Mouse (Mus musculus): ENCODE data around the gene Gbp2.
"Not testable (repeated sequence)": the region's sequence is repeated elsewhere in the genome, so short reads cannot be mapped to it uniquely, and the experiment has no call there.

The Gbp2 gene

DNA sequence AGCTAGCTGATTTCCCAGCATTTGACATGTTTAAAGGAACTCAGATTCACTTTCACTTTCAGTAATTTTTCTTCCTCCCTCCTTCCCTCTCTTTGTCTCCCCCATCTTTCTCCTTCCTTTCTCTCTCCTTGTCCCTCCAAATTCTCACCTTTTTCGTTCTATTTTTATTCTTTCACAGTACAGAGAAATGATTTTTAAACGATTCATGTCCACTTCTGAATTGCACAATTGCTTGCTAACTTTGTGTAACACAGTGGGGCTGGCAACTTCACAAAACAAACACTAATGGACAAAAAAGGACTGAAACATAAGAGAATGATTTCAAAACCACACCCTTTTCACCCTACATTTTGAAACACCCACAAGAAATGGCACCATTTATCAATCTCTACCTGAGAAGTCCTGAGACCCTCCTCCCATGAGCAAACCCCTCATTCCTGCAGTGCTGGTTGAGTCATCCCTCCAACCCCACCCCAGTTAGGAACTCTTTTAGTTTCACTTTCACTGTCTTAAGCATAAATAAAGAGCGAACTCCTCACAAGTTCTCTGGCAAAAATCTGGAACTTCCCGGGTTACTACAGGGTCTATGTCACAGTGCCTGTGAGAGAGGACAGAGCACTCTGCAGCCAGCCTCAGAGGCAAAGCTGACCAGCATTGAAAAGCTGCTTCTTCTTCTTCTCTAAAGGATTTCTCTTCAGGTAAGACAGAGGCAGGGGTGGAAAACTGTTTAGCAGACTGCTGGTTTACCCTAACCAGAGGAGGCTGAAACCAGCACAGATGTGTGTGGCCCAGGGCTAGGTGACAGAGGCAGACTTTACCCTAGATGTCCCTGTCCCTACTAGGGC, at the start of gene Gbp2:
Gene Gbp2 (plus strand): TSS at position 492 of the 845 bp plus-strand sequence.
- DNase-seq: peak in 1 of 2 experiments; percentile 31

DNA sequence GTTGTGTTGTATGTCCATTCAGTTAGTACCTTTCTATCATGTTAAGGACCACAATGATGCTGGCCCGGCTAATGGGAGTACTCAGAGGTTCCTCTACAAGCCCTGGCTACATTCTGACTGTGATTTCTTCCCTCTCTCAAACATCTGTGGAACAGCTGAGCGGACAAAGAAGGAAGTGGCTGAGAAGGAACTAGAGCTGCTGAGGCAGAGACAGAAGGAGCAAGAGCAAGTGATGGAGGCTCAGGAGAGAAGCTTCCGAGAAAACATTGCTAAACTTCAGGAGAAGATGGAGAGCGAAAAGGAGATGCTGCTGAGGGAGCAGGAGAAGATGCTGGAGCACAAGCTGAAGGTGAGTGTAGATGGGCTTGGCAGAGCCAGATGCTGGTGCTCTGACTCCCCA, 49.7 kb upstream of the Gbp2 start:
- DNase-seq: no peak

DNA sequence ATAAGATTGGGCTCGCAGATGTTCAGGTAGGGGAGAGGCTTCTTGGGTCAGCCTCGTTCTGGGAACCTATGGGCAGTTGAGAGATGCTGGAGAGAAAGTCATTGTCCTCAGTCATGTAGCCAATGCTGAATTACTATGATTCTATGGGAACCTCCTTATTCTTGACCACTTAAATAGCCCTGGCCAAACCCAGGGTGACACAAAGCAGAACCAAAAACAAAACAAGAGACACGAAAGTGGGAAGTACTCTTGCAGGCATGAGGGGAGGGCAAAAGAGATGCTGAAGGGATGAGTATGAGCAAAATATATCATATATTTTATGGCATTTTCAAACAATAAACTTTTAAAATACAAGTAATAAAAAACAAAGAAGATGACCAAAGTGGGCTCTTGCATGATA, 43.3 kb upstream of the Gbp2 start:
- DNase-seq: no peak

DNA sequence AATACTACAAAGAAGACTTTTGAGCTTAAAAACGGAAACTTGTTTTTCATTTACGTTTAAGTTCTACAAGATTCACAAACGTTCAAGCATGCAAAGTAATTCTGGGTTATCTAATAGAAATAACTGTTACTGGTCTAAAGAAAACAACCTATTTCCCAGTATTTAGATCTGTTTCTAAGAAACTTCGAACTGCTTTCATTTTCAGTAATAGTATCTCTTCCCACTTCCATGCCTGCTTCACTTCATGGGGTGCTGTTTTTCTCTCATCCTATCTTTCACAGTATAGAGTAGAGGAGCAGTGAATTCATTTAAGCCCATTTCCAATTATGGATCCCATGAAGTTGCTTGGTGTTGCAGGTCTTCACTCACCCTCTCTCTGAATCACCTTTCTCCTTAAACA, 42.1 kb upstream of the Gbp2 start:
- DNase-seq: no peak

DNA sequence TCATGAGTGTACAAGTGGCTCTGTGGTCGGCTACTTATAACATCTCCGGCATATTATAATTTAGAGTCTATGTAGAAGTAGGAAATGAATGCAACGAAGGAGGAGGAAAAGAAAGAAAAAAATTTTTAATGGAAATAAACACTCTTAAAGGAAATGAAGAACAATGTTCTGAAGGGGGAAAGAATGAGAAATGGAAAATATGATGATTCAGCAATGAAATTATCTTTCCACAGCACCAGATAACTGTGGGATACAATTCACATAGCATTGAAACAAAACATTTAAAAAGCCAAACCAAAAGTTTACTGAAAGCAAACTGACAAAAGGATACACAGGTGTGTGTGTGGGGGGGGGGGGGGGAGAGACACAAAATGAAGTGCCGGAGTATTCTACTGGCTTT, 37.3 kb upstream of the Gbp2 start:
- no peak for DNase-seq

DNA sequence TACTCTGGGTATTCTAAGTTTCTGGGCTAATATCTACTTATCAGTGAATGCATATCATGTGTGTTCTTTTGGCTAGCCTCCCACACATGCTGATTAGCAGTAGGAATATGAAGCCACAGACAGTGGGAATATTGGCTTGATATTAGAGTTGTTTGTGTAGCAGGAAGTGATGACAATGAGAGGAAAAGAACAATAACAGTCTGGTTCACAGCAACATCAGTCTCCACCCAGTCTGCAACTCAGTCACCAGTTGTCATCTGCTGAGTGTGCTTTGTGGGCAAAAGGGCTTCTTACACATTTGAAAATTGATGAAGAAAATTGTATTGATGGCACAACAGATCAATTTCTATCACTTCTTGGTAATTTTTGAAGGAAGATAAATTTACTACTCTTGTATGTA, 33.0 kb upstream of the Gbp2 start:
- DNase-seq: no peak

DNA sequence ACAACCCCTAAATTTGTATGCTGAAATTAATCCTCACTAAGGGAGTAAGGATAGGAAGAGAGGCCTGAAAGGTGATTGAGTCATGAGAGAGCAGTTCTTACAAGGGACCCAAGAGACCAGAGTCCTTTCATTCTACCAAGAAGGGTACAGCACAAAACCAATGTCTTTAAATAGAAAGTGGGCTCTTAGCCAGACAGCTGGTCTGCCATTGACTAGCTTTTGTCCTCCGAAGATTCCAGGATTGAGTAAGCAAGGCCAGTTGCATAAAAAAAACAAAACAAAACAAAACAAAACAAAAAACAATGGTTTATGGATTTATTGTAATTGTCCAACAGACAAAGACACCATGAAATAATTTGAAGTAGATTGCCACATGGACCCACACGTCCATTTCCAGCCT, 31.5 kb upstream of the Gbp2 start:
- no peak for DNase-seq

DNA sequence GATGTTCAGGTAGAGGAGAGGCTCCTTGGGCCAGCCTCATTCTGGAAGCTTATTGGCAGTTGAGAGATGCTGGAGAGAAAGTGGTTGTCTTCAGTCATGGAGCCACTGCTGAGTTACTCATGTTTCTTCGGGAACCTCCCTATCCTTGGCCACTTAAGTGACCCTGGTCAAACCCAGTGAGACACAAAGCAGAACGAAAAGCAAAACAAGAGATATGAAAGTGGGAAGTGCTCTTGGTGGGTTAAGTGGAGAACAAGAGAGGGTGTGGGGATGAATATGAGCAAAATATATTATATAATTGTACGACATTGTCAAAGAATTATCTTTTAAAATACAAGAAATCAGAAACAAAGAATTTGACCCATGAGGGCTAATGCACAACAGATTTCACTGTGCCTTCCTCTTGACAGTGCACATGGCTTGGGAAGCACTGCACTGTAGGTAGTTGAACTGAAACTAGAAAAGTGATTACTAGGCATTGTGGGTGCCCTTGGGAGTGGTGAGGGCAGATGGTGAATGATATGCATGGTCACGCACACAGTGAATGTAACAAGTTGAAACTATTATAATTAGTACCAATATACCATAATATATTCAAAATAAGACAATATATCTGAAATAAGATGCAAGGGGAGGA, 29.9 kb upstream of the Gbp2 start:
- DNase-seq: peak in 1 of 2 experiments; percentile 13

DNA sequence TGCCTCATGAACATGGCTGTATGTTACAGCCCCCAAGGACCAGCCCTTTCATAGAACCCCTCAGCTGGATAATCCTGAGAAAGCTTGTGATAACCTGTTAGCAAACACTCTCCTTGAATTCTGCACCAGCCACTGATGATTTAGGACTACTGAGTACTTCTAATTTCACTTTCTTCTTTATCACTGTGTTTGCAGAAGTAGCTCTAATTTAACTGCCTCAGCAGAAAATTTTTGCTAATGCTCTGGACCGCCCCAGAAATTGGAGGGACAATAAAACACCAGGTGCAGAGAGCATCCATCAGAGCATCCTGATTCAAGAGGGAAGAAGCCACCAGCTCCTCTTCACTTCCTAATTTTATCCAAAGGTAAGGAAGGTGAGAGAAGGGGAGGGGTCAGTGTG, 25.9 kb upstream of the Gbp2 start, which contains the start of gene Gbp2b:
Gene Gbp2b (plus strand): TSS at position 301 of the 400 bp plus-strand sequence.
- no peak for DNase-seq

DNA sequence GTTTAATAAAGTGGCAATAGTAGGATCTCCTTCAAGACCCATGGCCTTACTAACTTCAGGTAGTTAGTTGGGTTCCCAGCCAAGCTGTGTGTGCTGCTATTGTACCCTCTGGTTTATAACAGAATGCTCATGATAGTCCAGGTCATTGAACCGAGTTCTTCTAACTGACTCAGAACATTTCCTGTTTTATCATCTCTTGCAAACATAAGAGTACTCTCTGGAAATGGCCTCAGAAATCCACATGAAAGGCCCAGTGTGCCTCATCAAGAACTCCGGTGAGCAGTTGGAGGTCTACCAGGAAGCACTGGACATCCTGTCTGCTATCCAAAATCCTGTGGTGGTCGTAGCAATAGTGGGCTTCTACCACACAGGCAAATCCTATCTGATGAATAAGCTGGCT, 22.5 kb upstream of the Gbp2 start:
- DNase-seq: no peak

DNA sequence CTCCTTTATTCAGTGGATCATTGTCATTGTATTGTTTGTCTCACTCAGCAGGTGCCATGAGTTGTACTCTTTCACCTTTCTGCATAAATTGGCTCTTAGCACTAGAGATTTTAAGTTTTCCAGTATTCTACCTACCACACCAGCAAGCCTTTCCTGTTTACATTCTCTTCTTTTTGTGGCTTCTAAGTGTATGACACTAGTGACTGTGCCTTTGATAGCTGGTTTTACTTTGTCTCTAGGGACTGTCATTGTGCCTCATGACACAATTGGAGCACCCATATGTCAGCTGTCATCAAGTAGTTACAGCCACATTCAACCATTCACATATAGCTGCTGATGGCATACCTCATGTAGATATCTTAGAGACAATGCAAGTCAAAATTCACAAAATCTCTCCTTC, 18.7 kb upstream of the Gbp2 start:
- no peak for DNase-seq

DNA sequence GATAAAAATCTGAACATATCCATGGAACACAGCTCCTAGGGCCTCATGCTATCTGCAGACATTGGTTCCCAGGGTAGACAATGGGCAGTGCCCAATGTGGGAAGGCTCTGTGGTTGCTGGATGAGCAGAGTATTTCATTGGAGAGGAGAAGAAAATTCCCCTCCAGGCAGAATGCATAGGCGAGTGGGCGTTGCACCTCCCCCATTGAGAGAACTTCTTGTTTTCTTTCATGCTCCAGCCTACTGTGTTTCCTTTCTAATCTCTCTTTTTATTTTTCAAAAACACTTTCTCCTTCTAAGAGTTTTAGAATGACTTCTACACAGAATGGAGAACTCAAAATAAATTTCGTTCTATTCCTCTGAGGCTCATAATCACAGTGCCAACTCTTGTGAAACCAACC, 1.7 kb upstream of the Gbp2 start:
- DNase-seq: peak; percentile 41 to 51

DNA sequence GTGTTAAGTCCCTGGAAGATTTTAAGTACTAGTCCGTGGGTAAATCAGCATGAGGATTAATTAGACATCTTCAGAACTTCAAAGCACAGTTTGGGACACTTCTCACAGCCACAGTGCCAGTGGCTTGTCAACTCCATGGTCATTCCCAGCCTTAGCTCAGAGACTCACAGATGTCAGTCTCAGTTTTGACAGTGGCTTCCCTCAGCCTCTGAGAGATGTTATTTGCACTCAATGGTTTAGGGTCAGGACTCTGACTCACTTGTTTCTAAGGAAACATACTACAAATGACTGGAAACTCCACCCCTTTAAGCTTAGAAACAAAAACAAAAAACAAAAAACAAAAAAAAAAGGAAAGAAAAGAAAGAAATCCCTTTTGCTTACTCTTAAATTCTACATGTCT, 796 bp upstream of the Gbp2 start:
- no peak for DNase-seq

DNA sequence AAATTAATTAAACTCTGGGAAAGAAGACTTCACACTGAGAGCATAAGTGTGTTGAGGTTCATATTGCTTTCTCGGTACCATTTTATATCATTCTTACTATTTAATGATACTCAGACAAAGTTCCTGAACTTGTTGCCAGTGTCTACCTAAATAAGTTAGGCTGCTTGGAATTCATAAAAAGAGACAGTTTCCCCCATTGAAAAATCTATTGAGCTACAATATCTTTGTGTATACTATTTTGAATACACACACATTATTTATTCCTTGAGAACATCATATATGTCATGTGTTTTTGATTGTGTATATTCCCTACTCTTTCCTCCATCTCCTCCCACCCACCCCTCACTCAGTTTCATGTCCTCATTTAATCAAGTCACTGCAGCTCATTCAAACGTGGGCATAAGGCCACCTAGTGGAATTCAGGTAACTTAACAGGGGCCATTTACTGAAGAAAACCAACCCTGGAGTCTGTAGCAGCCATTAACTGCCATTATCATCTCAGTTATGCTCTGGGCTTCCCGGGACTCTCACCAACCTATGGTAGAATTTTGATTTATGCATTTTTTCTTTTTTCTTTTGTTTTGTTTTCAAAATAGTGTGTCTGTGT, 657 bp downstream of the Gbp2 start:
- DNase-seq: no peak

DNA sequence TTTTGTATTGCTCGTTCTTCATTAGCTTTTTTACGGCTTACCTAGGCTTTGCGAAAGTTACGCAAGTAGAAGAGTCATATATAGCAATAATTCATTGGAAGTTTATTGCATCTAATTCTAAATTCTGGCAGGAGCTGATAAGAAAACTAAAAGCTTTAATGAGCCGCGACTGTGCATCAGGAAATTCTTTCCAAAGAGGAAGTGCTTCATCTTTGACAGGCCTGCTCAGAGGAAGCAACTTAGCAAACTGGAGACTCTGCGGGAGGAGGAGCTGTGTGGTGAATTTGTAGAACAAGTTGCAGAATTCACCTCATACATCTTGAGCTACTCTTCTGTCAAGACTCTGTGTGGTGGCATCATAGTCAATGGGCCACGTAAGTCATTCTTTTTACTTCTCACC, 10.0 kb downstream of the Gbp2 start:
- no peak for DNase-seq

DNA sequence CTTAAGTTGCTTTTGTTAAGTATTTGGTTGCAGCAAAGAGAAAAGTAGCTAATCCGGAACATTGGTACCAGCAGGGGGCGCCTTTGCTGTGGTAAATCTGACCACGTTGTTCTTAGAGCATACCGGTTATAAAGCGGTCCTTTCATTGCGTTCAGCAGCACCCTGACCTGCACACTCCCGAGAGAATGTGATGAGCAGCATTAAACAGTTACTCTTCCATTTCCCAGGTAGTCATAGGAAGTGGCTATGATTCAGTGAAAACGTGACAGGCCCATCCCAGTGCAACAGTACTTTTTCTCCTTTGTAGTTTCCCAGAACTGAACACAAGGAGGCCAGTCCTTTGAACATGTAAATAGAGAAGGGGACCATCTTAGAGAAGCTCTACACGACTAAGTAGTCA, 19.8 kb downstream of the Gbp2 start:
- peak; percentile 23 to 73 for DNase-seq

DNA sequence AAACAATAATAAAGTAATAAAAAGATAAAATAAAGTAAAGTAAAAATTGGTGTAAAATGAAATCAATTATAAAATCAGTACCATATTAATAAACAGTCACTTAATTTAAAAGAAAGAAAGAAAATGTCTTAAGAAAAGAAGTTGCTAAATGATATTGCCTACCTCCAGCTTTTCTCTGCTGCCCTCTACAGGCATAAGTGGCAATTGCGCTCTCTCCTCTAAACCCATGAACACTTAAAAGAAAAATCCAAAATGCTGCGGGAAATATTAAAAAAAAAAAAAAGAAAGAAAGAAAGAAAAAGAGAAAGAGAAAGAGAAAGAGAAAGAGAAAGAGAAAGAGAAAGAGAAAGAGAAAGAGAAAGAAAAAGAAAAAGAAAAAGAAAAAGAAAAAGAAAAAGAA, 25.5 kb downstream of the Gbp2 start:
- DNase-seq: peak; percentile 18 to 75

DNA sequence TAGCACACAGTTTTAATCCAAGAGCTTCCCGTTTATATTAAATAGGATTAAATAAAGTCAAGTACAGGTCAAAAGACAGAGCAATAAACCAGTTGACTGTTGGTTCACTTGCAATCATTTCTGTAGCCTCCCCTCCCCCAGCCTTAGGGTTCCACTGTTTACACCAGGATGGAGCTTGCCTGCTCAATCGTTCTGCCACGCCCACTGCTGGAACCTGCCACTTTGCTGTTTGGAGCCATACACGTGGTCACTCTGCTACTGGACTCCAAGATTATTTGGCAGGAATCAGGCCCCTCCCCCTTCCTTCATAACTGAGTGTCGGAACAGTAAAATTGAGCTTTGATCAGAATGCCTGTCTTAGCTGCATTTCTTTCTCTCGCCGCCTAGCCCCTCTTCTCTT, 27.4 kb downstream of the Gbp2 start:
- not testable (repeated sequence) for DNase-seq

DNA sequence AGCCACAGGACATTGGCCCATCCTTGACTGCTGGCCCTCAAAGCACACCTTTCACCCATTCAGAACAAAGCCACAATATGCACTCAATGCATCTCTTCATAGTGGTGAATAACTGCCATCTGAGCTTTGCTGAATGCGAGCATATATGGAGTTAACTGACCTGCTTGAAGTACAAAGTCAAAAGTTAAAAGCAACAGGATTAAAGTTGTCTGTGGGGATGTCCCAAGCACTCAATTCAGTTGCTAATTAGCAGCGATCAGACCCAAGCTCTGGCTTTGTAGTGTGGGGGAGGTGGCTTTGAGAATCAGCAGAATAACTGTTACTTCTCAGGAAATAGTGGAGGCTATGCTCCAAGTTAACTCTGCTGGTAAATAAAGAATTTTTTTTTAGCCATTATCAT, 29.8 kb downstream of the Gbp2 start:
- no peak for DNase-seq

DNA sequence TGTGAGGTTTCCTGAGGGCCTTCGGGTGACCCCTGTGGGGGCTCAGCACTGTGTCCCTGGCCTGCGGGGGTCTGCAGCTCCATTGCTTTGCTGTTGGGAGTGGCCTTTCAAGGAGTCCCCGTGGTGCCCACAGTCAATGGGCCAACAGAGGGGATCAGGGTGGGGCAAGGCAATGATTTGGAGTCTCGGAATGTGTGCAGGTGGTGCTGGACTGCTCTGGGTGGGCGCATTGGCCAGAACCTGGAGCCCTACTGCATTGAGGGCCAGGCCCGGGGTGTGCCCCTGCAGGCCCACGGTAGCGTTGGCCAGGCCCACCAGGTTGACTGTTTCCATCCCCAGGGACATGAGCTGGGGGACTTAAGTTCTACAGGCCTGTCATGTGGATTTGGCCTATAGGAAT, 44.3 kb downstream of the Gbp2 start:
- DNase-seq: no peak

DNA sequence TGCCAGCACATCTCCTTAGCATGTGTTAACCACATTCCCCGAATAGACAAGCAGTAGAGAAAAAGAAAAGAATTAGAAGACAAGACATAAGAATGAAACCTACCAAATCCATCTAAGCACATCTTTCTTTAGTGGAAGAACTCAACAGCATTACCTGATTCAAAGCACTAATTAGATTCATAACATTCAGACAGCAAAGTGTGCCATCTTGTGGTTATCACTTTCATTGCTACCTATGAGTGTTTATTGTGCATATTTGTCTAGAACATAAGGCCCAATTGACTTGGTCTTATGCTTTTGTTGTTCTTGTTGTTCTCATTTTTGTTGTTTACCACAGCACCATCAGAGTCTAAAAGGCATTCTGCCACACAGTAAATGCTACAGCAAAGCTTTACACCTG, 54.2 kb downstream of the Gbp2 start:
- DNase-seq: no peak
